Mouse (Mus musculus): ENCODE results near the gene Rnf113a2.
A peak's percentile ranks its signal among the peaks of the same experiment; 100 is the strongest.

The Rnf113a2 gene

GRCm38 (mm10) chr12:84408819-84409507 lies 8.0 kb upstream of the Rnf113a2 start, which contains the start of the genes Entpd5 and Bbof1:
Gene Entpd5 (minus strand): TSS chr12:84409029.
Gene Bbof1 (plus strand): TSS chr12:84409071.
- peak; percentile 80 for DNase-seq

GRCm38 (mm10) chr12:84417605-84417922 lies 568 bp downstream of the Rnf113a2 start:
- peak in 1 of 2 experiments; percentile 6 for DNase-seq

- DNase-seq: no peak
Observed at GRCm38 (mm10) chr12:84423990-84424389, 7.0 kb downstream of the Rnf113a2 start.

GRCm38 (mm10) chr12:84429825-84430224 lies 12.8 kb downstream of the Rnf113a2 start:
- DNase-seq: no peak

GRCm38 (mm10) chr12:84438697-84439096 lies 21.7 kb downstream of the Rnf113a2 start:
- DNase-seq: no peak

- no peak for DNase-seq
Observed at GRCm38 (mm10) chr12:84442526-84442925, 25.5 kb downstream of the Rnf113a2 start.

GRCm38 (mm10) chr12:84447386-84447785 lies 30.4 kb downstream of the Rnf113a2 start:
- no peak for DNase-seq

GRCm38 (mm10) chr12:84448181-84448580 lies 31.2 kb downstream of the Rnf113a2 start:
- DNase-seq: no peak

GRCm38 (mm10) chr12:84449887-84450286 lies 32.9 kb downstream of the Rnf113a2 start:
- no peak for DNase-seq

GRCm38 (mm10) chr12:84450351-84450717 lies 33.3 kb downstream of the Rnf113a2 start:
- DNase-seq: no peak

GRCm38 (mm10) chr12:84450718-84451646 lies 34.0 kb downstream of the Rnf113a2 start, which contains the start of the genes Aldh6a1 and Lin52:
Gene Aldh6a1 (minus strand): TSS chr12:84451004.
Gene Lin52 (plus strand): TSS chr12:84451422.
- peak; percentile 94 to 98 for DNase-seq

- peak; percentile 5 to 14 for DNase-seq
Observed at GRCm38 (mm10) chr12:84451801-84452200, 34.8 kb downstream of the Rnf113a2 start.

GRCm38 (mm10) chr12:84456911-84457310 lies 39.9 kb downstream of the Rnf113a2 start:
- no peak for DNase-seq

GRCm38 (mm10) chr12:84459845-84460244 lies 42.8 kb downstream of the Rnf113a2 start:
- no peak for DNase-seq

- no peak for DNase-seq
Observed at GRCm38 (mm10) chr12:84461416-84461815, 44.4 kb downstream of the Rnf113a2 start.

GRCm38 (mm10) chr12:84462856-84463255 lies 45.9 kb downstream of the Rnf113a2 start:
- DNase-seq: no peak

Data from thymus, adult 18-20 months (tissue).